Mouse (Mus musculus) mesoderm, embryonic 11.5 days (tissue): ENCODE measurements at regions not wholly inside any gene's neighbourhood (a gene's known extent, or its start where the extent isn't known, plus 50 kb on each side); places are given as distances from the start of the nearest gene placed in this dataset.

Experiments used
- DNase-seq: peaks from one replicate; pipeline ENCODE4 v3.0.0-alpha.2; 2012; ENCODE audit warnings: low read depth, low spot score

DNA sequence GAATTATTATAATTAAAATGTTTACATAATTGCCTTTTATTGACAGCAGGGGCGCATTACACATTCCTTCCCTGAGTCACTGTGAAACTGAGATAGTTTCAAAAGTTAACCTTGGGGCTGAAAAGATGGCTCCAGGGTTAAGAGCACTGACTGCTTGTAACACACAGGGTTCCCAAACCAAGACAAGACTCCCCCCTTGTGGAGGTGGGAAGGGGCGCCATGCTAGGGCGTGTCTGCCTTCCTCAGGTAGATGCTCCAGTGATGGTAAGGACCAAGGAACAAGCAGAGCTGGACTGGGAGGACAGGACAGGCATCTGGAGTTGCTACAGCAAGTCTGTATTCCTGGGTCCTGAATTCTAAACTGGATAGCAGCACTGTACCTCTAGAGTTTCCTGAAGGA lies 351.9 kb downstream of the Tbc1d22a start:
- no peak for DNase-seq

DNA sequence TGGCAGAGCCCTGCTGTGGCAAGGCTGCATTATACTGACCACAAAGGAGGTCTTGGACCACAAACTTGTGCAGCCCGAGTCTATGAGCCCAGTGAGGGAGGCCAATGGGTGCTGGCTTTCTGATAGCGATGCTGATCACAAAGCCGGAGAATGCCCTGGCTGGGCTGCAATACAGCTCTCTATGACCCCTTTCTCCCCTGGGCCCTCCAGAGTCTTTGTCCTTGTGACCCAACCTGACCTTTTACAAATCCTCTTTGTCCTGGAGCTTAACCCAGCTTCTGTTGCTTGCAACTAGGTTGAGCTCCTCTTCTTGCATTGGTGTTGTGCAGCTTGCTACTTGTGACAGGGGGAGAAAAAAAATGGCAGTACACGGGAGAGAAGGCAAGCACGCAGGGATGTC lies 360.1 kb downstream of the Tbc1d22a start:
- peak; percentile 15 for DNase-seq

DNA sequence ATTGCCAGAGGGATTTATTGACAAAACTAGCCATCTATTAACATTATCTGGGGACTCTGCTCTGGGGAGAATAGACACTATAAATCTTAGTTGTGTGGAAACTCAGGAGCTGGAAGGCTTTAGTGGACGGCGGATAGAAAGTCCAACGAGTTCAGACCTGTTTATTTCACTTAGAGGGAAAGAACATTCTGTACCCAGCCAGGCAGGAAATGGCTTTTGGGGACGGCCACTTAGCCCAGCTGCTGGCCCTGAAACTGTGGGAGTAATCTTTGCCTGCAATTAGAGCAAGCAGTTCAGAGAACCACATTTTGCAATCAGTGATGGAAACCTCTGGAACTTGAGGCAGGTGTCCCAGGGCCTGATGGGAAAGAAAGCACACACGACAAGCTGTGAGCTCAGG lies 362.4 kb downstream of the Tbc1d22a start:
- no peak for DNase-seq

DNA sequence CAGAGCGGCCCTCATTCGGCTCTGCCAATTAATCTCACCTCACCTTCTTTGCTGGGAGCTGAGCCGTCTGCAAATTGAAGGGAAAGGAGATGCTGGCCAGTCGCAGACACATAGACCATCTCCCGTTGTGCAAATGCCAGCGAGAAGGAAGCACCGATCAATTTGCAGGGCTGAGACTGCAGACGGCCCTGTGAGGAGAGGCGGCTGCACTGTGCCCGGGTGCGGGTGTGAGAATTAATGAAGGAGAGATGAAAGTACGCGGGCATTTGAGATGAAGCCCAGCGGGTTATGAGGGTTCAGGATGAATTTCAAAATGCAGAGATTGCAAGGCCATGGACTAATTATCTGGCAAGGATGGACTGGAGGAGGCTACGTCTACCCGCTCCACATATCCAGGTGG lies 364.4 kb downstream of the Tbc1d22a start:
- no peak for DNase-seq

DNA sequence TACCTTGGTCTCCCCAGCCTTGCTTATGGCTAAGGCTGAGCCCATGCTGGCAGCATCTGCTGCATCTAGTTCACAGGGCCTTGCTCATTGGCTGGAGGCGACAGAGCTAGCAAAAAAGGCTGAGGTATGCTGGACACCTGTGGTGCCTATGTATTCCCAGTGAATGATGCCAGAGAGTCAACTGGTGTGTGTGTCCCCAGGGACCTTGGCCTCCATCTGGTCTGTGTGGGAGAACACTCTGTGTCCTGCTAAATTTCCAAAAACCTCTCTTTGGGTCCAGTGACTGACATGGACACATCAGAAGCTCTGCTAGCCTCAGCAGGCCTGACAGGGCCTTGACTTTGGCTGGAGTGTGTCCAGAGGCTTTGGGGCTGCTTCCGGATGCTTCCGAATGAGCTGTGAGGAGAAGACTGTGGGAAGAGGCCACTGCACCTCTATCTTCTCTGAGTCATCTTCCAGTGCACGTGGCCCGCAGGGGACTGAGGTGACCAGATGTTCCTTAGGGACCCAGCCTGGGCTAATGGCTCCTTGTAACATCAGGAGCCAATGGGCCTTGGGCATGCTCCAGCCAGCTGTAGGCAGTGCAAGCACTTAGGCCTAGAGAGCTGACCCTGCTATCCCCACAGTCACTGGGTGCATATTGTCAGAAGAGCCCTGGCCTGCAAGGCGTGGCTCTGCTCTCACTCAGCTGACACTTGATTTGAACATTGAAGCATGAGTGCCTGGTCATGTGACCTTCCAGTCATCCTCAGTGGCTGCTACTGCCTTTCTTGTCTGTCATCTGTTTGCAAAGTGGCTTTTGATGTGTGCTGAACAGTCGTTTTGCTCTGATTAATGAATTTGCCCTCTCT lies 368.2 kb downstream of the Tbc1d22a start:
- DNase-seq = no peak

DNA sequence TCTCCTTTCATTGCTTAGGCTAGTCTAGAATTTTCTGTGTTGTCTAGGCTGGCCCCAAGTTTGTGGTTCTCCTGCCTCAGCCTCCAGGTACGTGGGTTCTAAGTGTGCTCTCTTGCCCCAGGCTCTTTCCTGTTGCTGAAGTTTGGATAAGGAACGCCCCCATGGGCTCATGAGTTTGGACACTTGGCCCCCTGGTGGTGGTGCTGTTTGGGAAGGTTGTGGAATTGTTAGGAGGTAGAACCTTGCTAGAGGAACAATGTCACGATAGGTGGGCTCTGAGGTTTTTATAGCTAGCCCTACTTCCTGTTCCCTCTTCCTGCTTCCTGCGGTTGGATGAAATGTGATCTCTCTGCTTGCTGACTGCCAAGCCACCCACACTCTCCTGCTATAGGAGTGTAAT lies 371.5 kb downstream of the Tbc1d22a start:
- DNase-seq = no peak

DNA sequence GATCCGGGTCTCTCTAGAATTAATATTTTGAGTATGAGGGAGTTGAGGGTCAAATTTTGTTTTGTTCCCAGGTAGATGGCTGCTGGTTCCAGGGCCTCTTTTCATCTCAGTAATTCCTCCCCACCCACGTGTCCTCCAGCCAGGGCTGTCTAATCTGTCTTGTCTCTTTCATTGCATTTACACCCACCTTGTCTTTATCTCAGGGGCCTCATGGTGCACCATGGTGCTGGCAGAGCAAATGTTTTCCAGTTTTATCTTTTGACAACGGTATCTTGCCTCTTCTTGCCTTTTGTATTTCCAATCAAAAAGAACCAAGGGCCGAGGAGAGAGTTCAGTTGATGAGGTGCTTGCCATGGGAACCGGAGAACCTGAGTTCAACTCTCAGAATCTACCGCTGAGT lies 372.9 kb downstream of the Tbc1d22a start:
- no peak for DNase-seq

DNA sequence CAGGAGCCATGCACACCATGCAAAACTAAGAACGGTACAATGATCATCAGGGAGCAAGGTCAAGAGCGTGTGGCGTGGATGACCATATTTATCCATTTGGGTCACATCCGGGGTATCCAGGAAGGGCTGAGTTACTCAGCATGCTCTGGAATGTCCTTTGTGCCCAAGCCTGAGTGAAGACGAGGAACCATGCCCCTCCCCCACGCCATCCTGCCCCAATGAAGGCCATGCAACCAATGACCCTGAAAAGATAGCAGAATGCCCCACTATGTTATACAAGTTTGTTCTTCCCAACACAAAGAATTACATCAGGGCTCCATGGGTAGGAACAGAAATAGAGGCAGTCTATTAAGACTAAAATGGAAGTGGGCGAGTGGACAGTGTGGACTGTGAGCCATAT lies 375.8 kb downstream of the Tbc1d22a start:
- no peak for DNase-seq

DNA sequence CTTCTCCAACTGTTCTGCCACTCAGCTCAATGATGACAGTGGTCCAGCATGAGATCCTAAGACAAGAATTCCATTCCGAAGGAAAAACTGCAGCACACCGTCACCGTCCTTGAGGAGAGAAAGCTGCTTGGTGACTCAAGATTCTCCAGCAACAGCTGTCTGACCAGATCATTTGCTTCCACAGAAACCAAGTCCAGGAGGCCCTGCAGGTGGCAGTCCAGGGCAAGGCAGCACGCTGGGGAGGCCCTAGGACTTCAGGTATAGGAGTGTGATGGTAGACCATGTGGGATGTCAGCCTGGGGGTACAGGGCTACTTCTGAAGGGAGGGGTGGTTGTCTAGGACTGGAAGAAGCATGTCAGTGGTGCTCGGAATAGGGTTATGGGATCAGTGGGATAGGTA lies 376.6 kb downstream of the Tbc1d22a start:
- DNase-seq = no peak

DNA sequence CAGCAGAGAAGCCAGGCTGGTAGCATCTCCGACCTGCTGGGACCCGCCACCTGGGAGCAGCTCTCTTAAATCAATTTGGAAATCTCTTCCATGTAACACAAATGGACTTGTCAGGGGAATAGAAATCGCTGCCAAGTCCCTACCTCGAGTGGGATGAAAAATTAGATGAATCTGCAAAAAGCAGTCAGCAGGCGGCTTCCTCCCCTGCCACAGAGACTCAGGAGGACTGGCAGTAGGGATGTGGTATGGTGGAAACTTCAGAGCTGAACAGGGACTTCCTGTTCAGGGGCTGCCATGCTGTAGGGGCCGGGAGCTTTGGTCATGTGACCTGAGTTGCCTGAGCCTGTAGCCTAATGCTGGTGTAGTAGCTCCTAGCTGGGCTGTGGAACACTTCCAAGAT lies 379.1 kb downstream of the Tbc1d22a start:
- DNase-seq = no peak

DNA sequence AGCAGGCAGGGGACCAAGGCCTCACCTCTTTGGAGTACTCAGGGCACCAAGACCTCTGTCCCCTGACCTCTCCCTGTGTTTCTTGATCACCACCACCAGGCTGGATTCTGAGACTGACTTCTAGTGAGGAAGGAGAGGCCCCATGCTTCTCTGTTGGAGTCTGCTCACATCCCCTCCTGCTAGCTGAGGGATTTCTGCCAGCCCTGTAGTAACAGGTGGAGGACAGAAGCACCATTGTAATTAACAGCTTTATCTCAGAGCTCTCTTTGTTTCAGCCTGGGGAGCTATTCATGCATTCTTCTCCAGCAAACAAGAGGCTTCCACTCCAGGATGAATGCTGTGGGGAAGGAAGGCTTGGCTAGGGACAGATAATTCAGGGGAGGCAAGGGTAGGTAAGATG lies 392.2 kb downstream of the Tbc1d22a start:
- no peak for DNase-seq

DNA sequence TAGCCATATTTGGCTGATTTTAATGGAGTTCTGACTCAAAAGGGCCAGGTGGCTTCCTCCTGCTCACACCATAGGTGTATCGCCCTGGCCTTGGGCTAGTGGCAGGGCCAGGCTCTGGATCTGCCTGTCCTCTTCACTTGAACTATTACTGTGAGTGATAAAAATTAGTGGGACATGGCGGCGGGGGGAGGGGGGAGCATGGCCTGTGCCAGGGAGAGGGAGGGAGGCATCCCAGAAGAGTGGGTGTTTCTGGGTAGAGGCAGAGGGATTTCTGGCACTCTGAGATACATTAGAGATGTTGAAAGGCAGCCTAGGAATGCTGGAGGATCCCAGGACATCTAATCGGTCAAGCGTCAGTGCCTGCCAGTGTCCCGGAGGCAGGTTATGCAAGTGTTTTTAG lies 395.4 kb downstream of the Tbc1d22a start:
- DNase-seq = no peak

DNA sequence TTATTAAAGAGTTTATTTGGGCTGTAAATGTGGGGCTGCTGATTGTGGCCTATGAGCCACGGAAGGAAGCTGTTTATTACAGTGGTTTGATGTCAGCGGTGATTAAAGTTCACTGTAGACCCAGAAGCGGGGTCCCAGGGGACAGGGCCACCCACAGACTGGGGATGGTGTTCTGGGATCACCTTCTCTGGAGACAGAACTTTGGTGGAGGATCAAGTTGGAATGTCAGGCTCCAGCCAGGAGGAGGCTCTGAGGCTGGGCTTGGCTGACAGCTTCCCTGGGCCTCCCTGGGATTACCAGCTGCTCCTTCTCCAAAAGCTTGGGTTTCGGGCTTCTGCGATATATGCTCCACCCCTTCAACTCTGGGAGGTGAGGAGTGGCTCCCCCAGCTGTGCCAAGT lies 417.1 kb downstream of the Tbc1d22a start:
- DNase-seq = no peak

DNA sequence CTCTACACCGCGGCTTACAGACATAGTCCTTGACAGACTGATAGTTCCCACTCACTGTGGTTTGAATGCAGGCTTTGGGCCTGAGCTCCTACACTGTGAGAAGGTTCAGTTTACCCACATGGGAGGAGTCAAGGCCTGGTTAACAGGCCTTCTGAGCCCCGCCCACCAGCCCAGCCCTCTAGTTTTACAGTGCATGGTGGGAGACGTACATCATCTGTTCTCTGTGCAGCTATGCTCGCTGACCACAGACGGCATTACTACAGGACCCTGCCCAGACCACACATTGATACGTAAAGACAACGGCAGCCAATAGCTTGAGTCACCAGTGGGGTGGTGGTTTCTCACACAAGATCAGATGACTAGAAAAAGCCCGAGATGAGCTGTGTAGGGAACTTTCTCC lies 431.0 kb downstream of the Tbc1d22a start:
- DNase-seq = no peak

DNA sequence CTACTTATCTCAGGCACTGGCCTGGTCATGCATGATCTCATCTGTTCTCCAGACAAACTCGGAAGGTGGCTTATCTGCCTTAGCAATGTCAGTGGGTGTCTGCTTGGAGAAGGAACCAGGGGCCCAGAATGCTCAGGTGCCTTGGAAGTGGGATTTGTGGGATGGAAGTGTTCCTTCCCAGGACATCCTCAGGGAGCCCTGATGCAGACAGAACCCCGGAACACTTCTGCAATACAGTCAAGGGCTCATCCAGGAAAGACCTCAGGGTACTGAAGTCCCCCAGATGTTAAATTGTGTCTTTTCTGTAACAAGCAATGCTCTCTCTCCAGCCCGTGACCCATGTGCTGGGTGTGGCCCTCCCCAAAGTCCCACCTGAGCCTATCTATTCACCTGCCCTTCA lies 433.9 kb downstream of the Tbc1d22a start:
- no peak for DNase-seq

DNA sequence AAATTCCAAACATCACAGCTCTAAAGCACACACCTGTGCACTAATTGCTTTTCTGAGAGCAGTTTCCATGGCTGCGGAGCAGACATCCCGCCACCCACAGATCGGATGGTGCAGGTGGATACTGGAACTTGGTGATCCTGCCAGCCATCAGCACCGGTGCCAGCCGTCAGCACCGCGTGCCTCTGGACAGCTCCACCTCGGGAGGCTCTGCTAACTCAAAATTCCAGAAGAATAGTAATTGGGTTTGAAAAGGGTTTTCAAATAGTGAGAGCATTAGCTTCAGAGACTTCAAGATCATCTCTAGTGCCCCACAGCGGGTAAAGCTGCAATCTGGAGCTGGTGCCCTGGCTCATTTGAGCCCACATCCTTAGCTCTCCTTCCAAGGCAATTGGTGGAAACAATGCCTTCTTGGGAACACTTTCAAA lies 458.8 kb downstream of the Tbc1d22a start:
- DNase-seq = peak; percentile 62

DNA sequence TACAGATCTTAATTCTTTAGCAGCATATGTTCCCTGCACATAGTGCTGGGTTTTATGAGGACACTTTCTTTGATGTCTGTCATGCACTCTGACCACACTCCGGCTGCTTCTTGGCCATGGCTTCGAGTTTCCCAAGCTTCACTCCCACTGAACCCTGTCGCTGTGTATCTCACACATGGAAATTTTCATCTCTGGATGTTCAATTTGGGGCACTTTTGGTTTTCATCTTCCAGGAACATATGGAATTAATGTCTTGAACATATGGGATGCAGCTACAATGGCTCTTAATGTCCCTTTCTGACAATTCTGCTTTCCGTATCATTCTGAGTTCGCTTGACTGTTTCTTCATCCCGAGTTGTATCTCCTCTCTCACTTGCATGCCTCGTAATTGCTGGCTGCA lies 462.8 kb downstream of the Tbc1d22a start:
- DNase-seq = no peak

DNA sequence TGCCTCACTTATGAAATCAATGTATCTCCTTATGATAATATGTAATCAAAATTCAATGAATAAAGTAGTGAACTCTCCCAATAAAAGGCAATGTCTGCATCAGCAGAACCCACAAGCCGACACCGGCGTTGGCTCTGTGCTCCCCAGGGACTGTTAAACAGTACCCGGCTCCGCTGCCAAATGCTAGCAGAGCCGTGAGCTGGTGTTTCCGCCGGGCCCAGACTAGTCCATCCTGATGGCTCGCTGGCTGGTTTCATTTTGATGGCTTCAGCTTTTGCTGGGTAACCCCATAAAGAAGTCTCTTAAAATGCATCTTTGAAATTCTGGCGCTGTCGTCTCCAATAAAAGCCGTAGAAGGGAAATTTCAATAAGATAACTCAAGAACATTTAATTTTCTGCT lies 468.8 kb downstream of the Tbc1d22a start:
- DNase-seq = no peak

DNA sequence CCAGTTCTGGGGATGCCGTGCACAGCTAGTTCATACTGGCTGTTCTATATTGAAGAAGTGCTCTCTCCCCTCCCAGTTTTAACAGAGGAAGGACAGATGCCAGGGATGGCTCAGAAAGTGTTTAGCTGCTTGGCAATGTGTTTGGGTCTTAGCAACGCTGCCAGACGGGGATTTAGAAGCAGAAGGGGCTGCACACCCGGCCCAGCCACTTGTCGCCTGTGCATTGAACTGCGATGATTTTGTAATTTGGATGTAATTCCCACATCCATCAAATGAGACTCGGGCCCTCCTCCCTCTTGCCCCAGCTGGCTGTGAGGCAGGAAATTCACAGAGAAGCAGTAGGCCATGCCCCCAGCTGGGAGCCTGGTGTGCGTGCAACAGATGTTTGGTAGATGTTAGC lies 475.4 kb downstream of the Tbc1d22a start:
- peak; percentile 13 for DNase-seq

DNA sequence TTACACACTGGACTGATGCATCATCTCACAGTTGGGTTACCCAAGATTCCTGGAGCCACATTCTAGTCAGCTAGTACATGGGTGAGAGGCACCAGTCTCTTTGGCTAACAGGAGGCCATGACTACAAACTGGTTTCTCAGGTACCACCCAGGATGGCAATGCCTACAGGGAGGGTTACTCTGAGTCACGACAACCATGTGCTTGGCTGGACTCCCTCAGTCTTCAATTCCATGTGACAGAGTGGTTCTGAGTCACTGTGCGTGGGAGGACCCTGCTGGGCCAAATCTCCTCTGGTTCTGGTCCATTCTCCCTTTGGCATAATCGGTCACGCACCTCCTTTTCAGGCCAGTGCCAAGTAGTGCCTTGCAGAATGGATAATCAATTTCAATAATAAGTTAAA lies 482.5 kb downstream of the Tbc1d22a start:
- DNase-seq = no peak

DNA sequence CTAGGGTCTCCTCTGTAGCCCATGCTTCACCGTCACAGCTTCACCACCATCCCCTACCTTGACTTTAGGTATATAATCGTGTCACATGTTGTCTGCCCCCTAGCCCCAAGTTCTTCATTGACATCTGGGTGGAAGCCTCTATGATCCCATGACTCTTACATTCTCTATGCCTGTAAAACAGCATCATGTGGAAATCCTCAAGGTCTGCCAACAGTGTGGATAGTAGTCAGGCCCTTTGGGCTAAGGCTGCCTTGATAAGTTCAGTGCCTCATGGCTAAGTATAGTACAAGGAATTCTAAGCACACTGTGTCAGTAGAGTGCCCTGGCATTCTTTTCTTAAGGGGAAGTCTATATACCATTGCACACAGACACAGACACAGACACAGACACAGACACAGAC lies 496.2 kb downstream of the Tbc1d22a start:
- DNase-seq = no peak

DNA sequence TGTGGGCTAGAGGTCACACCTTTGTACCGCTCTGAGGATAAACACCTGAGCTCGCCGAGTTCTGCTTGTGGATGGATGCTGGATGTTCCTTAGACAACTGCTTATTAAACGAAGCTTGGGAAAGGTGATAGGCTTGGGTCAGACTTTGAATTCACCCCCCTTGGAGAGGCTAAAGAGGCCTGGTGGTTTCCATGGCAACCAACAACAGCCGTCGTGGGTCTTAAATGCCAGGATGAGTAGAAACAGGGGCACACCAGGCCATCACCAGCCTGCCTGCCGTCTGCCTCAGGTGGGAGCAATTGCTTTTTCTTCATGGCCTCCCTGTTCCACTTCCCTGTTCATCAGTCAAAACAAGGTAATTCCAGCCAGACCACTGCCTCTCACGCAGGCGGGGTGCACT lies 504.1 kb downstream of the Tbc1d22a start:
- DNase-seq = no peak

DNA sequence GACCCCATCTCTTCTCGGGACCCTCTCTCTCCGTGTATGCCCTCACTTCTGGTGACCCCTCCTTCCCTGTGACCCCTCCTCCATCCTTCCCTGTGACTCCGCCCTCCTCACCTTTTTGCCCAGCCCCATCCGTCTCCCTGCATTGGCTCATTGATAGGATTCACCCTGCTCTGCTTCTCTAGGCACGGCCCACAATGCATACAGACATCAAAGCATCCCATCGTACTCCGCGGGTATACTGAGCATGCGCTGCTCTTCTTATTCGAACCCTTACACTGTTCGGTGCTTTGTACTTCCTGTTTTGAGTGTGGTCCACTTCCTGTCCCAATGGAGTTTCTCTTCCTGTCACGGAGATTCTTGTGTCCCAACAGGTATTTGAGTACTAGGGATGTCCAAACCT lies 504.8 kb downstream of the Tbc1d22a start:
- DNase-seq = no peak

DNA sequence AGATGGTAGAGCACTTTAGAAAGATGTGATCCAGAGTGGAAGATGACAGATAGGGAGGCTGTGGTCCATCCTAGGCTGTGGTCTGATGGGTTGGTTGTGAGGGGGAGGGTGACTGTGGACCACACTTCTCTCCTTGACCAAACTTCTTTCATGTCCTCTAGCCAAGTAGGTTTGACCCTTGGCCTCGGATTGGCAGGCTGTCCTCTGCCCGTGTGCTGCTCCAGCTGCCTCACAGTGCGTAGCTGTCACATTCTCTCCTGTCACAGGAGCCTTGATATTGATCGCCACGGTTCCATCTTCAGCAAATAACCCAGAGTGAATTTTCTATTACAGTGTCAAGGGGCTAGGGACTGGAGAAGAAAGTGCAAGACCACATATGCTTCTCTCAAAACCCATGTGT lies 506.9 kb downstream of the Tbc1d22a start:
- DNase-seq = no peak
